Mouse (Mus musculus): Measurements from ENCODE around the gene Pald1. TPM values are rescaled to one million over a fixed set of nuclear protein-coding genes. Genes with fewer than 3 reads are reported as not detected.

Gene Pald1
- polyA plus RNA-seq, 1 experiment from 2014 or later, result 0.13 TPM

GRCm38 (mm10) chr10:61281115-61281514, 102.2 kb downstream of the Pald1 start:
- Histone ChIP-seq H3K79me2 (ENCODE audit: inconsistent target) (no peaks in the 10 kb centered on the region), H3K27ac (no peak overlapping the region), H3K4me3 (ENCODE audit: inconsistent target) (no peak overlapping the region), H3K36me3 (ENCODE audit: inconsistent target) (no peaks in the 10 kb centered on the region)
- 82% methylated on average over 5 of the region's 5 CpGs for WGBS (ENCODE audit: missing documents)

DNA sequence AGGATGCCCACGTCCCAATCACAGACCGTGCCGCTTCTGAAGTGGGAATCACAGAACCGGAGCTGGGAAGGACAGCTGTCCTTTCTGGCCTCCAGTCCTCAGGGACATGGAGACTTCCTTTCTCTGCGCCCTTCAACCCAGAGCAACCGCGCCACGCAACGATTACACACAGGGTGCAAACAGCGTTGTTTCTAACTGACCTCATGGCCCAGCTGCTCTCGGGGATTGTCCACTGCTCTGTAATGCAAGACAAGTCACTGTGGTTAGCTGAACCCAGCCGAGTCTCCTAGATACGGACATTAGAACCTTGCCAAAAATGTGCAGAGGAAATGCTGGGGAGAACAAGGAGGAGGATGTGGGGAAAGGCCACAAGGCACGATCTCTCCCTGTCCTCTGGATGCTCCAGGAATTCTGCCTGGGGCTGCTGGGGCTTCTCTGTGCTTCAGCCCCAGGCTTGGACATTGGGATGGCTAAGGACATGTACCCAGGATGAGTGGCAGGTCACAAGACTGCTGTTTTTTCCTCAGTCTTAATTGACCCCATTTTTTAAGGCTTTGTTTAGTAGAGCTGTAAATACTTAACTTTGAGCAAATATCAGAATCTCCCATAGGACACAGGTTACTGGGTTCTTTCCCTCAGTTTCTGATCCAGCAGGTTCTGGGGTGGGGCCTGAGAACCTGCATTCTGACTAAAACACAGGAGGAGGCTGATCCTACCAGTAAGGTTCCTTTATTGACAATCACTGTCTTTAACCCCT, 105.2 kb downstream of the Pald1 start:
- WGBS (ENCODE audit: missing documents), result 28% methylated on average over 14 of the region's 14 CpGs
- Histone ChIP-seq H3K36me3 (ENCODE audit: inconsistent target) (no peaks in the 10 kb centered on the region), H3K4me3 (ENCODE audit: inconsistent target) (no peak overlapping the region), H3K27ac (no peak overlapping the region), H3K79me2 (ENCODE audit: inconsistent target) (no peaks in the 10 kb centered on the region)

- H3K4me3 ChIP-seq (ENCODE audit: inconsistent target), result no peak overlapping the region
- no peaks in the 10 kb centered on the region for H3K79me2 ChIP-seq (ENCODE audit: inconsistent target)
- H3K27ac ChIP-seq, result no peak overlapping the region
- 81% methylated on average over 6 of the region's 6 CpGs for WGBS (ENCODE audit: missing documents)
- no peaks in the 10 kb centered on the region for H3K36me3 ChIP-seq (ENCODE audit: inconsistent target)
These were observed 106.3 kb downstream of the Pald1 start for GRCm38 (mm10) chr10:61277051-61277450.

GRCm38 (mm10) chr10:61275669-61276110, 107.6 kb downstream of the Pald1 start:
- Histone ChIP-seq H3K79me2 (ENCODE audit: inconsistent target) (no peaks in the 10 kb centered on the region), H3K27ac (no peak overlapping the region), H3K4me3 (ENCODE audit: inconsistent target) (no peak overlapping the region), H3K36me3 (ENCODE audit: inconsistent target) (no peaks in the 10 kb centered on the region)
- WGBS (ENCODE audit: missing documents), result 11% methylated on average over 4 of the region's 5 CpGs

GRCm38 (mm10) chr10:61274532-61274931, 108.8 kb downstream of the Pald1 start:
- WGBS (ENCODE audit: missing documents), result 67% methylated on average over 1 of the region's 2 CpGs
- no peaks in the 10 kb centered on the region for H3K79me2 ChIP-seq (ENCODE audit: inconsistent target)
- no peaks in the 10 kb centered on the region for H3K36me3 ChIP-seq (ENCODE audit: inconsistent target)
- no peak overlapping the region for H3K27ac ChIP-seq
- H3K4me3 ChIP-seq (ENCODE audit: inconsistent target), result no peak overlapping the region

GRCm38 (mm10) chr10:61273844-61274215, 109.5 kb downstream of the Pald1 start:
- Histone ChIP-seq H3K4me3 (ENCODE audit: inconsistent target) (no peak overlapping the region), H3K36me3 (ENCODE audit: inconsistent target) (no peaks in the 10 kb centered on the region), H3K27ac (no peak overlapping the region), H3K79me2 (ENCODE audit: inconsistent target) (no peaks in the 10 kb centered on the region)
- WGBS (ENCODE audit: missing documents), result 69% methylated on average over 7 of the region's 7 CpGs

GRCm38 (mm10) chr10:61273081-61273843, 110.1 kb downstream of the Pald1 start, which contains the start of gene Adamts14:
Gene Adamts14, minus strand, starts transcription at chr10:61273438.
- WGBS (ENCODE audit: missing documents), result 4% methylated on average over 39 of the region's 75 CpGs
- Histone ChIP-seq H3K4me3 (ENCODE audit: inconsistent target) (no peak within 1 kb of the TSS), H3K36me3 (ENCODE audit: inconsistent target) (no peaks in the 10 kb centered on the region), H3K79me2 (ENCODE audit: inconsistent target) (no peaks in the 10 kb centered on the region), H3K27ac (no peak within 1 kb of the TSS)

- Histone ChIP-seq H3K4me3 (ENCODE audit: inconsistent target) (no peak overlapping the region), H3K27ac (no peak overlapping the region), H3K36me3 (ENCODE audit: inconsistent target) (no peaks in the 10 kb centered on the region), H3K79me2 (ENCODE audit: inconsistent target) (no peaks in the 10 kb centered on the region)
- 87% methylated on average over 5 of the region's 5 CpGs for WGBS (ENCODE audit: missing documents)
These were observed 110.7 kb downstream of the Pald1 start for GRCm38 (mm10) chr10:61272631-61273030.

GRCm38 (mm10) chr10:61272089-61272626, 111.2 kb downstream of the Pald1 start:
- Histone ChIP-seq H3K4me3 (ENCODE audit: inconsistent target) (no peak overlapping the region), H3K27ac (no peak overlapping the region), H3K79me2 (ENCODE audit: inconsistent target) (no peaks in the 10 kb centered on the region), H3K36me3 (ENCODE audit: inconsistent target) (no peaks in the 10 kb centered on the region)
- 85% methylated on average over 8 of the region's 8 CpGs for WGBS (ENCODE audit: missing documents)

Other genes with a start within 250 kb of the Pald1 start
- gene Sgpl1, start 235.8 kb downstream of the Pald1 start, polyA plus RNA-seq (2018), result 300 to 430 TPM (median 368 TPM) in 3 replicates
- not detected in 3 replicates for gene Tbata, start 211.6 kb downstream of the Pald1 start, polyA plus RNA-seq (2018)
- 0.06 to 0.09 TPM in 2 of 3 replicates, not detected in the other for gene Adamts14, start 110.1 kb downstream of the Pald1 start, polyA plus RNA-seq (2018)
- not detected in 3 replicates for gene Prf1, start 85.7 kb downstream of the Pald1 start, polyA plus RNA-seq (2018)
- not detected in 3 replicates for gene Nodal, start 34.4 kb upstream of the Pald1 start, polyA plus RNA-seq (2018)
- 33.2 to 68.3 TPM (median 40.1 TPM) in 3 replicates for gene Eif4ebp2, start 69.1 kb upstream of the Pald1 start, polyA plus RNA-seq (2018)
- gene Lrrc20, start 92.3 kb upstream of the Pald1 start, polyA plus RNA-seq (2018), result 4.4 to 7.4 TPM (median 5.7 TPM) in 3 replicates
- gene Npffr1, start 212.0 kb upstream of the Pald1 start, polyA plus RNA-seq (2018), result not detected in 3 replicates